Mouse (Mus musculus): Measurements from ENCODE around the gene Cers5. TPM values are rescaled to one million over a fixed set of nuclear protein-coding genes. Genes with fewer than 3 reads are reported as not detected.
A peak's percentile ranks its signal among the peaks of the same experiment; 100 is the strongest.
"Not testable (repeated sequence)": the region's sequence is repeated elsewhere in the genome, so short reads cannot be mapped to it uniquely, and the experiment has no call there.

The Cers5 gene
- polyA plus RNA-seq, 1 experiment, result 35.4 TPM

- no peak for DNase-seq (ENCODE audit: low spot score)
Observed at GRCm38 (mm10) chr15:99790464-99790863, 17.8 kb upstream of the Cers5 start.

GRCm38 (mm10) chr15:99787625-99788120 is 15.0 kb upstream of the Cers5 start:
- no peak for DNase-seq (ENCODE audit: low spot score)

- DNase-seq (ENCODE audit: low spot score), result no peak
Observed at GRCm38 (mm10) chr15:99778677-99779335, 6.1 kb upstream of the Cers5 start.

- DNase-seq (ENCODE audit: low spot score), result no peak
Observed at GRCm38 (mm10) chr15:99778148-99778547, 5.5 kb upstream of the Cers5 start.

DNA sequence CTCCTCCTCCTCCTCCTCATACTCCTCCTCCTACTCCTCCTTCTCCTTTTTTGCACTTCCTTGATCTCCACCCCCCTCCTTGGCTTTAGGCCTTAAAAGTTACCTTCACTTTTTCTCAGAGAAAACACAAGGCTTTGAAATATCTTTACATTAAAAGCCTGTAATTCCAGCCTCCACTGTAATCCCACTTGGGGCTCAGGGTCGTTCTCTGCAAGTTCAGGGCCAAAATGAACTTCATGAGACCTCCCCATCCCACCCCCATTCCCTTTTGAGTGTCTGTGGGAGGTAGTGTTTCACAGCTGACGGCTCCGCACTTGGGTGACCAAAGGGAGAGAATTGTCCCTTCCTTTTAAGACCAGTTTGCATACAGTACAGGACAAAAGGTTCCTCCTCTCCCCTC is 240 bp upstream of the Cers5 start:
- DNase-seq (ENCODE audit: low spot score), result no peak

DNA sequence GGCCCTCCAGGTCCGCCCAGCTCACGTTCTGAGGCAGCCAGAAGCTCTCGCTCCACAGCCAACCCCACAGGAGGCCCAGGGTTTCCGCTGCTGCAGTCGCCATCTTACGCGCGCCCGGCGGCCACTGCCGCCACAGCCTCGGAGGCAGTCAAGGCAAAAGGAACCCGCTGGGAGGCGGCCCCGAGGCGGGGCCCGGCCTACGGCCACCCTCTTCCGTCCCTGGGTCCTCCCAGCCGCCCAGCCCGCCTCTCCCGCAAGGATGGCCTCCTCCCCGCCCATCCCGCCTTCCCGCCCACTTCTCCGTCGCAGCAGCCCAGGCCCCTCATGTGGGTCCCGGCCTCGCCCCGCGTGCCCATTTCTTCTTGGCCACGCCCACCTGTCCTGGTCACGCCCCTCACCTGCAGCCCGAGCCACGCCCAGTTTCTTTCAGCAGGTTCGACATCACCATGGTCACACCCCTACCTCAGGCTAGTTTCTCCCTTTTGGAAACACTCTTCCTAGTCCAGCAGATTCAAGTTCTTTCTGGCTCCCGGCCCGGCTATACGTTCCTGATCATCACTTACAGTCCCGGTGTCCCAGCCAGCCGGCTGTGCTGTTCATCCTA is 306 bp downstream of the Cers5 start:
- DNase-seq (ENCODE audit: low spot score), result peak; percentile 86

DNA sequence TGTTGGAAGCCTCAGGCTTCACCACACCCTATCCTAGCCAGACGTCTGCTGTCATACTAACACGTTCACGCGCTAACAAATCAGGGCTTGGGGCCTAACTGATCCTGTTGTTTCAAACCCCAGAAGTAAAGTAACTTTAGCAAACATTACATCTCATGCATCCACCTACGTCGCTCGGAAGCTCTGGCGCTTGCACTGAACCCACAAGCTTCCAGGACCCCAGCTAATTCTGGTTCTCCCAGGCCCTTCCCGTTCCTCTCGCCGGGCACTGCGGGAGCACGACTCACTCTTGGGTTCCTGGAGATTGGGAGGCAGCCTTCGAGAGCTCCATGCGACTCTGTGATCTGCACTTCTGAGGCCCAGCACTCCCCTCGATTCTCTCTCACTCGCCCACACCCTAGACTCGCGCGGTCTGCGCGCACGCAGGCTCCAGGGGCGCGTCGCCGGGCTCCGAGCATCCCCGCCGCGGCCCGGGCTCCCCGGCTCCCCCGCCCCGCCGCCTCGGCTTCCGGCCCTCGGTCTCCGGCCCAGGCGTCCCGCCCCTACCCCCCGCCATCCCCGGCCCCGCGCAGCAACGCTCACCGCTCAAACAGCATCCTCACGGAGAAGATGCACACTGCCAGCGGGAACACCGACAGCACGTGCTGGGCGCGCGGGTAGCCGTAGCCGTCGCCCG is 946 bp downstream of the Cers5 start:
- no peak for DNase-seq (ENCODE audit: low spot score)

GRCm38 (mm10) chr15:99771004-99771500 is 1.6 kb downstream of the Cers5 start:
- DNase-seq (ENCODE audit: low spot score), result no peak

- no peak for DNase-seq (ENCODE audit: low spot score)
Observed at GRCm38 (mm10) chr15:99768761-99769160, 3.9 kb downstream of the Cers5 start.

DNA sequence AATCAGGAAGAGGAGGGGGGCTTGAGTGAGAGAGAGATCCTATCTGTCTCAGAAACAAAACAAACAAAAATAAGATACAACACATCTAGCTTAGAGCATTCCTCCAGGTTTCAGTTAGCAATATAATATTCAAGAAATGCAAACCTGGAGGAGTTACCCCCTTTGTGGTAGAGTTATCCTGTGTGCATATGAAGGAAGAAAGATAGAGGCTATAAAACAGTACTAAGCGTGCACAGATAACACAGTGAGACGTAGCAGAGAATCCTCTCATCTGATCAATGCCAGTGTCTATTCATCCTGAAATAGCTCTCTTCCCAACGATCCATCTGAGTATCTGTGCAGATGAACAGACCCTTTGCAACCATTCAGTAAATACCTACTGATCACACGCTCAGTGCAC is 5.2 kb downstream of the Cers5 start:
- no peak for DNase-seq (ENCODE audit: low spot score)

- no peak for DNase-seq (ENCODE audit: low spot score)
Observed at GRCm38 (mm10) chr15:99754204-99754603, 18.5 kb downstream of the Cers5 start.

- DNase-seq (ENCODE audit: low spot score), result no peak
Observed at GRCm38 (mm10) chr15:99740229-99740628, 32.5 kb downstream of the Cers5 start.

DNA sequence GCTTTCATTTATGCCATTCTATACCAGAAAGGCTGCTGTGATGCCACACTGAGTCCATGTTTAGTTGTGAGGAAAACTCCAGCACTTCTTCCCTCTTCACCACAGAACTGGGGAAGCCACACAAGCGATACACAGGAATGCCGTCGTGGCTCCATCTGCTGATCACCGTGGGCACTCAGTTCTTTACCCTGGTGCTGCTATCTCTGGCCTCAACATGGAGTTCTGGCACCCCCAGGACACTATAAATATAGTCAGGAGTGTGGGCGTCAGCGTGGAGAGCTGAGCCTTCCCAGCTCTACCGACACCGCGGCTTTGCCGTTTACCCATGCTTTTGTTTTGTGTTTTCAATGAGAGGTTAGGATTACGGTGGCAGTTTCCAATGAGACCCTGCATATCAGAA is 36.0 kb downstream of the Cers5 start:
- DNase-seq (ENCODE audit: low spot score), result no peak

DNA sequence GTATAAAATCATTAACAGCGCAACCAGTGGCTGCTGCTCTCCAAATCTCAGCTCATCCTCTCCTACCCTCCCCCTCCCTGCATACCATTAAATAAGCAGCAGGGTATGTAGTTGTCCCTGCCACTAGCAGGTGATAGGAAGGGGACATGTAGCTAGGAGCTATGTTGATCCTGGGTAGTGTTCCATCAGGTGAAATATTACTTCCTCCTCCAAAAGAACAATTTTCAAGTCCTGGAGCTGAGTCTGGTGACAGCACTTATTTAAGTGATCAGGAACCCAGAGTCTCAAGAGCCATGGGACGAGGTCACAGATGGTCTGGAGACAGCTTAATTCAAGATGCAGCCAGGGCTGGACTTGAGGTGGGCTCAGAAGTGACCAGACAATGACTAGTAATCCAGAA is 37.1 kb downstream of the Cers5 start:
- DNase-seq (ENCODE audit: low spot score), result peak; percentile 100

GRCm38 (mm10) chr15:99733186-99733585 is 39.5 kb downstream of the Cers5 start:
- no peak for DNase-seq (ENCODE audit: low spot score)

DNA sequence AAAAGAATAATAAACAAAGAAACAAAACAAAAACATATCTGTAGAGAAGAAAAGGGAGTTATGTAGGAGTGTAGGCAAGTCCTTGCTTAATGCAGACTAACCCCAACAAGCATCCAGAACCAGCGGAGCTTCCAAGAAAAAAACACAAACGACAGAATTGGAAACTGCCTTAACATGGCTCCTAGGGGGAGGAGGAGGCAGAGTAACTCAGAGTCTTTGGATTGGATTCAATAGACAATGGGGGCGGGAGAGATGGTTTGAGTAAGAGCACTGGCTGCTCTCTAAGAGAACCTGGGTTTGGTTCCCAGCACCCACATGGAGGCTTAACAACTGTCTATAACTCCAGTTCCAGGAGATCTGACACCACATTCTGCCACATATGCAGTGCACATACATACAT is 41.0 kb downstream of the Cers5 start:
- DNase-seq (ENCODE audit: low spot score), result no peak

DNA sequence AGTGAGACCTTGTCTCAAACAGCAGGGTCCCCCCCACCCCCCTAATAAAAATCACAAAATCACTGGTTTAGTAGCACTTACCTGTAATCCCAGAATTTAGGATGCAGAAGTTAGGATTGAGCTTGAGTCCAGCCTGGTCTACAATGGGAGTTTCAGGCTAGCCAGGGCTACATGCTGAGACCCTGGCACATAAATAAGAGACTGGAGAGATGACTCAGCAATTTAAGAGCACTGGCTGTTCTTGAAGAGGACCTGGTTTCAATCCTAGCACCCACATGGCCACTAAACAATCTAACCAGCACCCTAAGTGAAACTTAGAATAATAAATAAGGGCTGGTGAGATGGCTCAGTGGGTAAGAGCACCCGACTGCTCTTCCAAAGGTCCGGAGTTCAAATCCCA is 41.5 kb downstream of the Cers5 start:
- no peak for DNase-seq (ENCODE audit: low spot score)

DNA sequence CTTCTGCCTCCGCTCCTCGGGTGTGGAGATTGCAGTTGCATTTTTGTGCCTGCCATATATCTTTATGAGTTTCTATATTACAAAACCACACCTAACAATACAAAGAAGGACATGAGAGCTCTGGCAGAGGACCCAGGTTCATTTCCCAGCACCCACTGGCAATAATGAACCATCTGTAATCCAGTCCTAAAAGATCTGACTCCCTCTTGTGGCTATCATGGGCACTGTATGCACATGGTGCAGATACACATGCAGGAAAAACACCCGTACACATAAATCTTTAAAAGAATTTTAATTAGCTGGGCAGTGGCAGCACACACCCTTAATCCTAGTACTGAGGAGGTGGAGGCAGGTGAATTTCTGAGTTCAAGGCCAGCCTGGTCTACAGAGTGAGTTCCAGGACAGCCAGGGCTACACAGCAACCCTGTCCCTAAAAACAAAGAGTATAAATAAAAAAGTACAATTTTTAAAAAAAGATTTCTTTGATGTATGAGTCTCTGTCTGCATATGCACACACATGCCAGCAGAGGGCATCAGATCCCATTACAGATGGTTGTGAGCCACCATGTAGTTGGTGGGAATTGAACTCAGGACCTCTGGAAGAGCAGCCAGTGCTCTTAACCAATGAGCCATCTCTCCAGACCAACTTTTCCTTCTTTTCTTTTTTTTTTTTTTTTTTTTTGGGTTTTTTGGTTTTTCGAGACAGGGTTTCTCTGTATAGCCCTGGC is 43.5 kb downstream of the Cers5 start:
- no peak for DNase-seq (ENCODE audit: low spot score)

DNA sequence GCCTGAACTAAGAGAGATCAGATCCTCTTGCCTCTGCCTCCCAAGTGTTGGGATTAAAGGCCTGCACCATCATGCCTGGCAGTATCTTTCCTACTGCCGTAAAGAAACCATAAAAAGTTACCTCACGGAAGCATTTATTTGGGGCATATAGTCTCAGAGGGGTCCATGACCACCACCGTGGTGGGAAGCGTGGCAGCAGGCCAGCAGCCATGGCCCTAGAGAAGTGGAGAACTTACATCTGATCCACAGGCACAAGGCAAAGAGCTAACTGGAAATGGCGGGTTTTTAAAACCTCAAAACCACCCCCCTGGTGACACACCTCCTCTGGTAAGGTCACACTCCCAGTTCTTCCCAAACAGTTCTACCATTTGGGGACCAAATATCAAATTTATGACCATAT is 44.5 kb downstream of the Cers5 start:
- no peak for DNase-seq (ENCODE audit: low spot score)

- no peak for DNase-seq (ENCODE audit: low spot score)
Observed at GRCm38 (mm10) chr15:99727525-99727924, 45.2 kb downstream of the Cers5 start.

GRCm38 (mm10) chr15:99727039-99727438 is 45.6 kb downstream of the Cers5 start:
- not testable (repeated sequence) for DNase-seq (ENCODE audit: low spot score)

GRCm38 (mm10) chr15:99726549-99726948 is 46.1 kb downstream of the Cers5 start:
- DNase-seq (ENCODE audit: low spot score), result no peak

Measured in urinary bladder, adult 2 months (tissue).